Mouse (Mus musculus) 416B (cell line): ENCODE results near the gene Soat1.
A peak's percentile ranks its signal among the peaks of the same experiment; 100 is the strongest.

Source experiments
- DNase-seq: peaks from one replicate; pipeline ENCODE4 v3.0.0; 2011; ENCODE audit warnings: low read depth

Soat1 gene

DNA sequence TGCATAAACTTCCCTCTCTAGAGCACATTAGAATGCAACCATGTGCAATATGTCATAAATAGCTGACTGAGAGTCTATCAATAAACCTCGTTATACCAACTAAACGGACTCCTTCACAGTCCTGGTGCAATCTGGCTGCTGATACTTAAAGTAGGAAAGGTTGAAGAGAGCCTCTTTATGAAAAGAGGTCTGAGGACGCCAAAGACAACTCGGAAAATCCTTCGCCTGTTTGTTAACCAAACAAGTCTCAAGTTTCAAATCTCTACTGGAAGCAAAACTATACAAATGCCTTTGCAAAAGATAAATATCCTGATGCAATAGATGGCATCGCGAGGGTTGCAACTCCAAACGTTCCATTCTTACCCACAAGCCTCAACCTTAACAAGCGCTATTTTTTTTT lies 9.2 kb downstream of the Soat1 start:
- DNase-seq: no peak

DNA sequence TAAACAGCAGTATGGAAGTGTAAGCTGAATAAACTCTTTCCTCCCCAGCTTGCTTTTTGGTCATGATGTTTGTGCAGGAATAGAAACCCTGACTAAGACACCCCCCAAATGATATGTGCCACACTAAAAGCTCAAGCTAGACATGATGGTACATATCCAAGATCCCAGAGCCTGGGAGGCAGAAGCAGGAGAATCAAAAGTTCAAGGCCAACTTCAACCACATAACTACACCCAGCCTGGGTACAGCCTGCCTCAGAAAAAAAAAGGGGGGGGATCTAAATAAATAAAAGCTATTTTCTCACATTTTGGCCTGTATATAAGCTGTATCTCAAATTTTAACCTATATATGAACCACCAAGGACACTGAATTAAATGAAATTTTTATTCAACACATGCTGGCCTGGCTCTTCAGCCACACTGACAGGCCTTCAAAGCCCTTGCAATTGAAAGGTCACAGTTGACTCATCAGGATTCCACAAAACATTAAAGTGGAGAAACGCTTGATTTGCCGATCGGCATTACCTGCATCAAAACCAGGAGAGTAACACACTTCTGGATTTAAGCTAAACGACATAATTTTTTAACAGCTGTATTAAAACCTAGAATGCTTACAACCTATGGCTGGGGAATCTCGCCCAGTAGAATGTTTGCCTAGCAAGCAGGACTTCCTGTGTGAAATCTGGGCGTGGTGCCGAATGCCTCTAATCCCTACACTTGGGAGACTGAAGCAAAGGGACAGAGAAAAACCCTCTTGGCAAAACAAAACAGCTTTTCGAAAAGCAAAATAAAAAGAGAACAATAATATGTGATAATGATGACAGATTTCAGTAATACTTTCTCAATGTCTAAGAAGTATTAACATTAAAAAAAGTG lies 9.9 kb downstream of the Soat1 start:
- peak; percentile 39 for DNase-seq

DNA sequence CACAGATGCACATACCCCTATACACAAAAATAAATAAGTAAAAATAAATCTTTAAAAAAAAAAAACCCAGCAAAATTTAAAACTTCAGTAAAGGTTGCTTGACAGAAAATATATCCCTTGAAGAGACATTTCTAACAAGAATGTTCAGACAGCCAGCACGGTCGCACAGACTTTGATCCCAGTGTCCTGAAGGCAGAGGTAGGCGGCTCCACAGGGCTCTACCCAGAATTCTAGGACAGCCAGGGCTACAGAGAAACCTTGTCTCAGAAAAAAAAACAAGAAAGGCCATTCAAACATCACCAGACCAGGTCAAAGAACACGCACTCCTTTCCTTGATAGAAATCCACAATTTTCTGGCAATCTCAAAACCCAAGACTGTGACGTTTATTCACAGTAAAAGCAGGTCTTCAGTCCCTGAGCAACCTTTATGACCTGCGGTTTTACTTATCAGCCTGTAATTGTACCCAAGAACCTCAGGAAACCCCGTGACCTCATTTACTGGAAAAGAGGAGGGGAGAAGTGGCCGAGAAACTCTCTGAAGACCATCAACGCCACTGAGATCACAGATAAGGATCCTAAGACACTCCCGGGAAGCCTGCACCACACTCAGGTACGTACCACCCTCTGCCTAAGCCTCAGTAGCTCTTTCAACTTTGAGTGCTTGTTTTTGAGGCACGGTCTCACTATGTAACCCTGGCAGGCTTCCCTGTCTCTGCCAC lies 11.7 kb downstream of the Soat1 start:
- peak; percentile 88 for DNase-seq

DNA sequence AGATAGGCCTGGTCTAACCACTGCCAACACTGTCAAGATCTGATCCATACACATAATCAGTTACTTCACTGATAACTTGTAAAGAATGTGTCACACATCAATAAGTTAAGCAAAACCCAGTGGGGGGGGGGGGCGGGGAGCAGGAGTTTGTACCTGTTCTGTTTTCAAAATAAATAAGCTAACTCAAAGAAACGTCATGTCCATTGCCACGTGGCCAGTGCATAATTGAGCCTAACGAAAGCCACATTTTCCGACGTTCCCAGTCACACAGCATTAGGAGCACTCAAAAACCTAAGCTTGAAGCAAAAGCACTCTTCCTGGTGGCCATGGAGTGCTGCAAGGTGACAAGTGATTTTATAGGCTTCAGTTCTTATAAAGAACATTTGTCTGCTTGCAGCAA lies 13.1 kb downstream of the Soat1 start:
- no peak for DNase-seq

DNA sequence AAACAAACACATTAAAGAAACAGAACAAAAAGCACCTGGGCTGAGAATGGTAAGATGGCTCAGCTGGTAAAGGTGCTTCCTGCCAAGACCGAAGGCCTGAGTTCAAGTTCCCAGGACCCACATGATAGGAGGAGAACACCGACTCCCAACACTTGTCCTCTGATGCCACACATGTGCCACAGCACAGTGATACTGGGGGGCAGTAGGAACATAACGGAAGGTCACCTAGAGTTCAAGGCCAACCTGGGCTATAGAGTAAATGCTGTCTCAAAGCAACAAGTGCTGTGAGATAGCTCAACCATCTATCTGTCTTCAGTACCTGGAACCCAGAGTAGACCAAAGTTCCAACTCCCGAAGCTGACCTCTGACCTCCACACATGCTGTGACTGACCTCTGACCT lies 13.9 kb downstream of the Soat1 start:
- no peak for DNase-seq

DNA sequence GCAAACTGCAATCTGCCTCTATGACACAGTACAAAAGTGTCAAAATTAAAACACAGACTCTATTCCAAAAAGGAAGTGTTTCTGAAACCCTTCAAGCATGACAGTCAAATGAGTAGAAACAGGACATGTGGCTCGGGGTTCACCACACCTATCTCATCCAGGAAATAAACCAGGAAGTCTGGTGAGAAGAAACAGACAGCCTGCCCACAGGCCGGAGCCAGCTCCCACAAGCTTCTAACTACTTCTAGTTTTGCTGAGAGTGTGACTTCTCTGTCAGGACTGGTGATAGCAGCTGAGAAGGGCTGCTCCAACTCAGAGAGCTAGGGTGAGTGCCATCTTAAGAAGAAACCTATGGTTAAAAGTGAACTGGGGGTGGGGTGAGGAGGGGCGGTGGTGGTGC lies 14.4 kb downstream of the Soat1 start:
- DNase-seq: peak; percentile 91

DNA sequence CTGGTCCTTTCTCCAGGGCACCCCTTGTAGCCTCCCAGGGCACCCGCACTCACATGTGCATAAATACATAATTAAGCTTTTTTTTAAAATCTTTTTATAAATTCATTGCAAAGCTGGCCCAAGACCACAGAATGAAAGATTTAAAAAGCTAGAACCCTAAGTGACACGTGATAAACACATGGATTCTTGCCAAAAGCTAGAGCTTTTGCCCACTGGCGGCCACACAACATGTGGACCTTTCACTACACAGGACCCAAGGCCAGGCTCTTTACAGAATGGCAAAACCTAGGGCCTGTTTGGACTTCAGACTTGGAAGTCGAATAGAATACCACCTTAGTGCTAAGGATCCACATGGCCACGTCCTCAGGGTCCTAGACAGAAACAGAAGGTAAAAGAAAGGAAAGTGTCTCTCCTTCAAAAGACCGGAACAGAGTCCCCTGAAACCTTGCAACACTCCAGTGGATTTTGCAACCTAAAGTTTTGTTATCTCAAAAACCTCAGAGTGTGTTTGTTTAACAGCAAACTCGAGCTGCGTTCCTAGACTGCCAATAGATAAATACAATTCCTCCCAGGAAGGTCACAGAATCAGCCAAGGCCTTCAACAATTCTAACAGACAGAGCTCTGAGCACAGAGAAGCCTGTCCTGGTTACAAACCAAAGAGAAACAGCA lies 15.6 kb downstream of the Soat1 start:
- DNase-seq: peak; percentile 70

DNA sequence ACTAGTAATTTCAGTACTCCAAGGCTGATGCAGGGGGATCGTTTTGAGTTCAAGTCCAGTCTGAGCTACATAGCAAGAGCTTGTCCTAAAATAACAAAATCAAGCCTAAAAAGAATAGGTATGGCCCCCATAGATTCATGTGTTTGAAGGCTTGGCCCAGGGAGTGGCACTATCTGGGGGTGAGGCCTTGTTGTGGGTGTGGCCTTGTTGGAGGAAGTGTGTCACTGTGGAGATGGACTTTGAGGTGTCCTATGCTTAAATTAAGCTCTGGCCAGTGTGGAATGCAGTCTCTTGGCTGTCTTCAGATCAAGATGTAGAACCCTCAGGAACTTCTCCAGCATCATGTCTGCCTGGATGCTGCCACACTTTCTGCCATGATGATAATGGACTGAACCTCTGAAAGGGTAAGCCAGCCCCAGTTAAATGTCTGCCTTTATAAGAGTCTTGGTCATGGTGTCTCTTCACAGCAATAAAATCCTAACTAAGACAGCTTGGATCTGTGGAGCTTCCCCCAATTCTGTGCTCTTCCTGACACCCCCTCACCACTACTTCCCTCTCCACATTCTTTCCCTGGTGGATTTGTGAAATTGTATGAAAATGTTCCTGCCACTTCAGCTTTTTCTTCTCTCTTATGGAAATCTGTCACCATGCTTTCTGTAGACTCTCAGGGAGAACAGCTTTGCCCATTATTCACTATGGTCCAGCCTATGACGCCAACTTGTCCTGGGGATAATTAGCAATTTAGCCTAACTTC lies 18.9 kb downstream of the Soat1 start:
- peak; percentile 64 for DNase-seq

DNA sequence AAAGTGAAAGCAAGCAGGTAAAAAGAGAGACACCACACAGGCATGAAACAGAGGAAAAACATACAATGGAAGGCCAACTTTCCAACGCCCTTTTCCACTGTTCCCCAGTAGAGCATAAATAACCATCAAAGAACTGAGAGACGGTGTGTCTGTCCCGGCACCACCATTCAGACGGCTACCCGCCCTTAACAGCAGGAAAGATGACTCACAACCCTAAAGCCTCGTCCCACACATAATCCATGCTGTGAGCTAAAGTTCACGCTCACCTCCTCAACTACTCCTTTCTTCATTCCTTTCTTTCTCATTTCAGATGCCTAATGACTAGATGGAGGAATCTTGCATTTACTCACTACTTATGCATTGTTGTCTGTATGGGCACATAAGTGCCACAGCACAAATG lies 19.7 kb downstream of the Soat1 start:
- peak; percentile 74 for DNase-seq

DNA sequence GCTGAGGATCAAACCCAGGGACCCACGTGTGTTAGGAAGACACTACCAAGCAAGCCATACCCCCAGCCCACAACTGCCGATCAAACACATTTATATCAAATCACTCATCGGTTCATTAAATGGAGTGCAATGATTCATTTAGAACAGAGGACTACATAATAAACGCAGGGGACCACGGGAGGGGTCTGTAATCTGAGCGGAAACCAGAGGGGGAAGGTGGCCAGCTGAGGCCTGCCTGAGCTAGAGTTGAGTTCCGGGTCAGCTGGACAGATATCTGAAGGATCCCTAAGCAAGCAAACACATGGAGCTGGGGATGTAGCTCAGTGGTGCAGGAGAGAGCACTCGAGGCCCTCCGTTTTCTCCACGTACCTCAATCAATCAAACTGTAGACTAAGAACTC lies 20.3 kb downstream of the Soat1 start:
- no peak for DNase-seq

DNA sequence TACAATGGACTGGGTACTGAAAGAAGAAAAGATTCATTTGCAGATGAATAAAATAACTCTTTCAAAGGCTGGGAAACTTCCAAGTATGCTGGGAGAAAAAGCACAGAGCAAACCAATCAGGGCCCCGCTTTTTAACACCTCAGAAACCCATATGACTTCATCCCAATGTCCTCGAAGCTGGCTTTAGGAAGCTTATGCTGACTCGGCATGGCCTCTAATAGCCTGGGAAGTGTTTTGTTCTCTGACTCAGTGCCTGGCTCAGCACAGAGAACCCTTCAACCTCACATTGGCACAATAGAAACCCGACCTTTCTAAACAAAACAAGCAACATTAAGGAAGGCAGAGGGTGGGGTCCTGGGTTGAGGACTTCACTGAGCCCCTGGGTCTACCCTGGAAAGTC lies 23.7 kb downstream of the Soat1 start:
- DNase-seq: no peak

DNA sequence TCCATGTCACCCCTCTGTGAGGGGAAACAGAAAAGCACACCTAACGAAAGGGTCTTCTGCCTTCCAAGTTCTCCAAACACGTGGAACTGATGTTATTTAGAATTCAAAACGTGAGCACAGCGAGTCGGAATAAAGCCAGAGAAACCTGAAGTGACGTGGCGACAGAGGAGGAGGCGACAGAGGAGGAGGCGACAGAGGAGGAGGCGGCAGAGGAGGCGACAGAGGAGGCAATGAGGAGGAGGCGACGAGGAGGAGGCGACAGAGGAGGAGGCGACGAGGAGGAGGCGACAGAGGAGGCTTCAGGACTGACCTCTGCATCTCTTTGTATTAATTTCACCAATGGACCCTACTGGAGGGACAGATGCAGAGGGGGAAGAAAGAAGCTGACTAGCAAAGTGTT lies 24.4 kb downstream of the Soat1 start:
- no peak for DNase-seq

DNA sequence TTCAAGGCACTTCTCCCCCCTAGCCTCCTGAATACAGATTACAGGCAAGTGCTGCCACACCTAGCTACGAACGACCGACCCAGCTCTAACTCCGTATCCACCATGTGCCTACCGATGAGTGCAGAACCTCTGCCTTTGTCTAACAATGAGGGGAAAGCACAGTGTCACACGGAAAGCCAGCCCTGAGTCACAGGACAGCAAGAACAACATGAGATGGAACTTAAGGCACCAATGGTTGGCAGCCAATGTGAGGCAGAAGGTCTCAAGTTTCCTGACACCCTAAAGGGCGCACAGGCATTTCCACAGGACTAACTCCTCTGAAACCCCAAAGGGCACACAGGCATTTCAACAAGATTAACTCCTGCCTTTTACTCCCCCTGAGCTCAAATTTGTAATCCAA lies 25.0 kb downstream of the Soat1 start:
- no peak for DNase-seq

DNA sequence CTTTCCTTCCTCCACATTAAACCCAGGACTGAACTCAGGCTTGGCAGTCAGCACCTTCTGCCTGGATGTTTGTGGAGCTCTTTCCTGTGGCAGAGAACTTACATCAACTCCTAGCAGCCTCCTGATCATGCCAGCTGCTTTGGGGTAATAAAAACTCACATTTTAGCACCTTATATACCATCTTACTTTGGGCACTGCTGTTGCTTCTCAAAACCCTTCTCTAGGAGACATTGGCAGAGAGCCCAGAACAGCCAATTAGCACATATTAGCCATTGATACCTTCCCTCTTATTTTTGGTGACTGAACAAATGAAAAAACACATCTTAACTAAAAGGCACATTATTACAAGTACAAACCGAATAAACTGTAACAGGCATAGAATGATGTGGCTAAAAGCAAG lies 29.1 kb downstream of the Soat1 start:
- no peak for DNase-seq

DNA sequence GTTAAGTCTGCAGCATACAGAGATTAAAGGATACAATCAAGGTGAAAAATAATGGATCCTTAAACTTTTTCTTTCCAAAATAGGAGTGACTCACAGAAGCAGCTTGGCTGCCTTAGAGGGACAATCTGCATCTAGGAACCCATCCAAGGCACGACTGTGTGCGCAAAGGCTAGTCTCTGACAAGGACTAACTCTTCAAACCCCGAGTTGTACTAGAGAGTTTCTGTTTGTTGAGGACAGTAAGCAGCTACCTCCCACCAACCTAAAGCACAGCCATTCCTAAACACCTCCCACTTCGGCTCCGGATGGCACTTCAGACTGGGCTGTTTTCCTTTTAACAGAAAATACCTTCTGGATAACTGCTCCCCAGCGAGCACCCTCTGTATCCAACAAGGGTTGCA lies 31.4 kb downstream of the Soat1 start:
- no peak for DNase-seq

DNA sequence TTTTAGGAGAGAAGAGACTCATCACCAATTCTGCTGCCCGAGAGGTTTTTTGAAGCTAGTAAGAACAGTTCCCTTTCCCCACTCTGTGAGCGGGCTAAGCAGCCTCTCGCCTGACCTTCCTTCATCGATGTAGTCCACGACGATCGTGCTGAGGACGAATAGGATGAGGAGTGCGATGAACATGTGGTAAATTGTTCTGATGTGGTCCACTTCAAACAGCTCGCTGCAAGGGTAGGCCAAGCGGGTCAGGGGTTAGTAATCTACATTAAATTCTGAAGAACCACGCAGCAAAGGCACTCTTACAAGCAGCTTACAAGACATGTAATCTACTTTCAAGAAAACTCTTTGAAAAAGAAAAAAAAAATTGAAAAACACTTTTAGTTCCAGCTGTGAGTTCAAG lies 31.9 kb downstream of the Soat1 start:
- no peak for DNase-seq

DNA sequence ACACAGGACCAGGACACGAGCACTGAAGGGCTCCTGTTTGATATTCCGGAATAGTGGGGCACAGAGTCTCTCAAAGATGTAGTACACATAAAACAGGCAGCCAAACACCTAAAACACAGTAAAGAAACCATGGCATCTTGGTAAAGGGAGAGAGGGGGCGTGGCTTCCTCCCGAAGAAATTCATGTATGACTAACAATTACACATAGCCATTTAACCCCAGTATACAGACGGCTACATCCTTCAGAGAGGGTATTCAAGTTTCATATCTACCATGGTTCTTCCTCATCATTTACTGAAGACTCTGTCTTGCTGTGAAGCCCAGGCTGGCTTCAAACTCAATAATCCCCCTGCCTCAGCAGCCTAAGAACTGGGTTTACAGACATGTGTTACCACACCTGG lies 36.4 kb downstream of the Soat1 start:
- DNase-seq: peak; percentile 42

DNA sequence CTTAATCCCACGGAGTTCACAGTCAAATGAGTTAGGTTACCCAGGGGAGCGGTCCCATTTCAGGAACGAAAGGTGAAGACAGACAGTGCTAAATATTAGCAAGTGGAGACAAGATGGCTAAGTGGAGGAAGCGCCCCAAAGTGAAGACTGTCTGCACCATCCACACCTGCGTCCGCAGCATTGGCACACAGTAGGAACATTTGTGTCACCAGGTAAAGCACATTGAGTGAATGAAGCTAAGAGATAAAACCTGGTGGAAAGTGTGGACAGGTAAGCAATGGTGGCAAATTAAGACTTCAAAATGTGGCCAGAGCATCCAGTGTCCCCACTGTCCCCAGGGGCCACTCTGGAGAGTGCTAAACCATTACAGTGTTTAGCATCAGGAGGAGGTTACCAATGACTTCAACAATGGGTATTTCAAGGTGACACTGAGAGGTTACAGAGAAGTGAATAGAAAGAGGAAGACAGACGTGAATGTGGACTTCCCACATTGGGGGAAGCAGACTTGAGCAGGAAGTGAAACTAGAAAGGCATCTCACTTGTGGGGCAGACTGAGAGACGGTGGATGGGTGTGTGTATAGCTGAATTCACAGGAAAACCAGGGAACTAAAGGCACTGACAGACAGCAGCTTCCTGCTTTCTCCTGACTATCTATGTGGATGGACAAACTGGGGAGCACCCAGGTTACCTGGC lies 37.0 kb downstream of the Soat1 start:
- no peak for DNase-seq

DNA sequence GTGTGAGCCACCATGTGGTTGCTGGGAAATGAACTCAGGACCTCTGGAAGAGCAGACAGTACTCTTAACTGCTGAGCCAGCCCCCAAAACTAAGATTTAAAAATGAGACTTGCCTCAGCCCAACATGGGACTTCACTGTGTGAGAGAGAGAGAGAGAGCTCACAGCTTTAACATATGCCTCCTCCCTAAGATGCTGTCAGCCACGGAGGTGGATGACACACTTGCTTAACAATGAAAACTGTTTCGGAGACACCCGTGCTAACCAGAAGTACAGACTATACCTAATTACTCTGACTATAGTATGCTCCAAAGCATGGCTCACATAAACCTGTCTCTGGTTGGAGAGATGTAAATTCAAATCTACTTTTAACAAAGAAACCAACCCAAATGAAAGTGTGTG lies 40.6 kb downstream of the Soat1 start:
- DNase-seq: no peak

DNA sequence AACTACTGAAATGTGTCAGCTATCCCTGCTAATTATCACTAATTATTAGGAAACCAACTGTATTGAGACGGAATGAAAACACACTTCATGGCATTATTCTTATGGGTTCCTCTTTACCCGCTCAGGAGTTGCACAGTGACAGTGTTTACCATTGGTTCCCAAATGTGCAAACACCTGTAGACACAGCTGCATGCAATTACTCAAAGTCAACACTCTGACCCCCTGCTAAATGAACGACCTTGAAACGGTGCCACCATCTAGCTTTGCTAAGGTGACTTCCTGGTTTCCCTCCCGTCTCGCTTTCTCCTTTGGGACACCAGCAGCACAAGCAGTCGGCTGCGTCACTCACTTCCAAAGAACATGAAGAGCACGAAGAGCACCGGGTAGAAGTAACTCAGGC lies 41.6 kb downstream of the Soat1 start:
- DNase-seq: no peak

DNA sequence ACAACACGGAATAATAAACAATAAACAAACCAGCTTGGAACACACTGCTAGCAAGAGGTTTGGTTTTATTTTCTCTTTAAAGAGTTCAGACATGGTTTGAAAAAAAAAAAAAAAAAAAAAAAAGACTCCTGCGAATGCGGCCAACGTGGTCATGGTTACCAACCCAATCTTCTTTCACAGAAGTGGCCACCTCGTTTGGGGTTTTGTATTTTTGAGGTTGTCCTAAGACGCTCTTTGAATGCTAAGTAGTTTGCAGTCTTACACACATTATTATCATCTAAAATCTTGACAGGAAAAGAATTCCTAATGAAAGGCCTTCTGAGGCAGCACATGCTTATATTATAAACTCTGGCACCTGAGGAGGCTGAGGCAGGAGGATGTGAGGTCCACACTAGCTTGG lies 45.7 kb downstream of the Soat1 start:
- DNase-seq: no peak

DNA sequence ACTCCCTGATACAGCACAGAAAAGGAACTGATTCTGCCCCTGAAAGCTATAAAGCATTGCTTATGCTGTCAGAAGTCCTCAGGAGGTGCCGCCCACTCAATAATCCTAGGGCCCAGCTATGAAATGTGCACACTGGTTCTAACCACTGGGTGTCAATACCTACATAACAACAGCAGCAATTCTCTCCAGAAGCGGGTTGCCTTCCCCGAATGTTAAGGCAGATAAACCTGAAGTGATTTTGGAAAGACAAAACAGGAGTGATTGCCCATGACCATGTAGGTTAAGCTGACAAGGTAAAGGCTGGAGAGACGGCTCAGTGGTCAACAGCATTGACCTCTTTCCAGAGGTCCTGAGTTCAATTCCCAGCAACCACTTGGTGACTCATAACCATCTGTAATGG lies 48.4 kb downstream of the Soat1 start:
- DNase-seq: no peak
